Mouse (Mus musculus): ENCODE data around the gene Ctbp2.
A peak's percentile ranks its signal among the peaks of the same experiment; 100 is the strongest.
"Not testable (repeated sequence)": the region's sequence is repeated elsewhere in the genome, so short reads cannot be mapped to it uniquely, and the experiment has no call there.

Ctbp2 gene

DNA sequence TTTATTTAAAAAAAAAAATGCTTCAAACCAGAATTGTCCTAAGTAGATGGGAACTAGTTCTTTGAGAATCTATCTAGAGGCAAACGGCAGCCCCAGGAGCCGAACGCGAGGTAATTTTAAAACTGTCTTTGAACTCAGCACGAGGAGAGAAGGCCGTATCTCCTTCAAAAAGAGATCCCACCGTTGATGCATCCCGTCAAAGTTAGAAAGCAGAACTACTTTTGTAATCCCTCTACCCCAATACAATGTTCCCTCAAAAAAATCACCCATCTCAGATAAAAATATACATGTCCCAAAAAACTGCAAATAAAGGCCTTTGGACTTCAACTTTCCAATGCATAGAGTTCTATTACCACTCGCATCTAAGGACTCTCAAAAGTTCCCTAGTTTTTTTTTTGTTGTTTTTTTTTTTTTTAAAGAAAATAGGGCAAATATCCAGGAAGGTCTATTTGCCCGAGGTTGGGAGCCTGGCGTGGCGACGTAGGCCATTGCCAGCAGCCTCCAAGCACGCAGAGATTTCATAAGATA, 3.0 kb downstream of the Ctbp2 start:
- peak in 1 of 2 experiments; percentile 46 for DNase-seq (ENCODE audit: inconsistent age in 2 of 2, low spot score in 1 of 2)

DNA sequence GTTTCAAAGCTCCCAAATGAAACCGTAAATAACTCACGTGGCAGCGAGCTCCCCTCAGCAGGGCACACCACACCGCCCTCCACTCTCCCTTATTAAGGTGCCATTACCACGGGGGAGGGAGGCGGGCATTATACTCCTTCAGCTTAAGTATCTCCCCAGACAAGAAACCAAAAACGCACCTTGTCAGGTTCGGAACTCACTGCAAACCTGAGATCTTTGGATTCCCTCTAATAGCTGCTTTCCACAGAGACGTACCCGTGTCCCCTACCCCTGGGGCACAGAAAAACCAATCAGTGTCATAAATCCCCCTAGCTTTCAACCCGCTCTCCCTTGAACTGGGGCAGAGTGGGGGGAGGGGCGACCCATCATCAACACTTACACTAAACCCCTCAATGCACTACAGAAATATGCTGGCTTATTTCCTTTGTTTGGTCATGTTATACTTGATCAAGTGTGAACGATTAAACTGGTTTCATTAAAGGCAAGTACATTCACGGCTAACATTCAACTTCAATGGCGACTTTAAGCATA, 3.9 kb downstream of the Ctbp2 start:
- DNase-seq (ENCODE audit: inconsistent age in 2 of 2, low spot score in 1 of 2), result peak in 1 of 2 experiments; percentile 59

DNA sequence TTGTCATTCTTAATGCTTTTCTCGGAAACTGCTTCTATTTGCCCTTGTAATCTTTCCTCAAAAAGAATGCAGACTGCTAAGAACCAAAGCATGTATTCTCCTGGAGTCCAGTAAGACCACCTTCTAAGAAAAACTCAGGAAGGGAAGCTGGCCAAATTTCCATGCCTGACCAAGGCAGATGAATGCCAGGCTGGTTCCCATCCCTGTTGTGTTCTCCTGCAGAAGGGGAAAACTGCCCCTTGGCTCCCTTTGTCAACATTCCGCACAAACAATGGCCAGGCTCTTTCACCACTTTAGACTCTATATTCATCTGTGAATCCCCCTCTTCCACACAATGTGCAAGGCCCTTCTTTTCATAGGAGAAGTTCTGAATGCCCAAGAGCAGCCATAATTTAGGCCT, 6.3 kb downstream of the Ctbp2 start:
- DNase-seq (ENCODE audit: inconsistent age in 2 of 2, low spot score in 1 of 2), result peak in 1 of 2 experiments; percentile 34

DNA sequence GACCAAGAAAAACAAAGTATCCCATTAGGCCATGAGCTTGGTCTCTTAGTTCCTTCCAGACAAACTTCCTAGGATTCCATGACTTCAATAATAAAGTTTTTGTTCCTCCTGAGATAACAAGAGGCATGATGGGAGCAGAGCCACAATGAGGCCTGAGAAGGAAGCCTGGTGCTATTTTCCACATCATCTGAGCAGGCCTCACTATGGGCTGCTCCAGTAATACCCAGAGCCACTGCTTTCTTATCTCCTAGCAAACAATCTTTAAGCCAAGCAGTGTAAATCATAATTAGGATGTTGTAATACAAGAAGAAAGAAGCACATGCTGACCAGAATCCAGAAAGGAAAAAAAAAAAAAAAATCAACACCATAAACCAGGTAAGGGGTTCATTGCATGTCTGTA, 7.6 kb downstream of the Ctbp2 start:
- peak in 1 of 2 experiments; percentile 36 for DNase-seq (ENCODE audit: inconsistent age in 2 of 2, low spot score in 1 of 2)

DNA sequence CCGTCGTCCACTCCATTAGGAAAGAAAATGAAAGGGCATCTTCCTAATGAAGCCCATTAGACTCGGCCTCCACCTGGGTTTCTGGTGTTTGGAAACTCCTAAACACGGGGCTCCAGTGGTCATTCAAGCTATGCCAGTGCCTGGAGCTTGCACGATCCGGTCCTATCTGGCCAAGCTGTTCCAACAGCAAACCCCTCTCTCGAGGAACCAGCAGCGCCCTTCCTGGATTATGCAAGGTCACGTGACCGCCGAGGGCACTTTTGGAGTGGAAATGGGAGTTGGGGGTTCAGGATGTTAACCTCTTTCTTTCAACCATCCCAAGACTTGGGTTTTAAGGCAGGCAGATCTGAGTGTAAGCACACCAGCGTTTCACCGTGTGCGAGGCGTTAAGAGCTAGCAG, 8.3 kb downstream of the Ctbp2 start:
- DNase-seq (ENCODE audit: inconsistent age in 2 of 2, low spot score in 1 of 2), result peak; percentile 30 to 73

DNA sequence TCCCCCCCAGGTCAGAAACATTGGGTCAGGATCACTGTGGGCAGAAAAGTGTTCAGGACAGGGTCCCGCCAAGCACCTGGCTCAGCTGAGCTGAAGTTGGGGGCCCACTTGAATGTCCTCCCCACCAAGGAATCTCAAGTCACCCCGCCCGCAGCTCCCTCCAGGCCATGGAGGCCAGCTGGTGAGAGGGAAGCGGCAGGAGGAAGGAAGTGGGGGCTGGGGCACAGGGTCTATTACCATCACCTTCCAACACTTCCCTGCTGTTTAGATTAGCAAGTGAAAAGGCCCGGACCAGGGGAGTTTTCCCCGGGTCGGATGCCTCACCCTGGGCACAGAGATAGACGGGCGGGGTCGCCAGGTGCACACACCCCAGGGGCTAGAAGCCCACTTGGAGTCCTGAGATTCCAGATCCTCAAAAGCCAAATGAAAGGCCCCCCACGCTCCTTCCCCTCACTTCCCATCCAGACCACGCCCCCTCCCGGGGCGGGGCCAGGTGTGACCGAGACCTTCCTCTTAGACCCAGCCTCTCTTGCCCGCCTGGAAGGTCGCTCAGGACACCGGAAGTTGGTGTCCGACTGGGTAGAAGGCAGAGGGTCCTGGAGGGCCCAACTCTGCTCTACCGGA, 9.2 kb downstream of the Ctbp2 start:
- peak; percentile 33 to 56 for DNase-seq (ENCODE audit: inconsistent age in 2 of 2, low spot score in 1 of 2)

DNA sequence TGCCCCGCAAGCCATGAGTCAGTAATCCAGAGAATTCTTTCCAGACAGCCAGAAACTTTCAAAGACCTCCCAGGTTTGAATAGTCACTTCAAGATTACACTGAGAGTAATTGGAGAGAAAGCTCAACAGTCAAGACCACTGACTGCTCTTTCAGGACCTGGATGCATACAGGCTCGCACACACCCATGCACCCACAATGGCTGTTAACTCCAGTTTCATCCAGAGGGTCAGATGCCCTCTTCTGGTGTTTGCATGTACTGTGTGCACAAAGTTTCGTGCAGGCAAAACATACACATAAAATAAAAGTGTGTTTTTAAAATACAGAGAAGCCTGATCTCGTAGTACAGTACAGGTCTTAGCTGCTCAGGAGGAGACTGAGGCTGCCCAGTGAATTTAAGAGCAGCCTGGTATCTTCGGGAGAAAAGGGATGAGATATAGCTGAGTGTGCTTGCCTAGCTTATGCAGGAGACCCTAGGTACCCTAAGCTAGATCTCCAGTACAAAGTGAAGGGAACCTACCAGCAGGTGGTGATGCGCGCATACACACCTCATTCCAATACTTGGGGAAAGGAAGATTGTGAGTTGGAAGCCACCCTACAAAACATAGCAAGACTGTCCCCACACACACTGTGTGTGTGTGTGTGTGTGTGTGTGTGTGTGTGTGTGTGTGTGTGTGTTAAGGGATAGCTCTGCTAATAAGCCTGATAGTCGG, 10.8 kb downstream of the Ctbp2 start:
- peak in 1 of 2 experiments; percentile 28 for DNase-seq (ENCODE audit: inconsistent age in 2 of 2, low spot score in 1 of 2)

DNA sequence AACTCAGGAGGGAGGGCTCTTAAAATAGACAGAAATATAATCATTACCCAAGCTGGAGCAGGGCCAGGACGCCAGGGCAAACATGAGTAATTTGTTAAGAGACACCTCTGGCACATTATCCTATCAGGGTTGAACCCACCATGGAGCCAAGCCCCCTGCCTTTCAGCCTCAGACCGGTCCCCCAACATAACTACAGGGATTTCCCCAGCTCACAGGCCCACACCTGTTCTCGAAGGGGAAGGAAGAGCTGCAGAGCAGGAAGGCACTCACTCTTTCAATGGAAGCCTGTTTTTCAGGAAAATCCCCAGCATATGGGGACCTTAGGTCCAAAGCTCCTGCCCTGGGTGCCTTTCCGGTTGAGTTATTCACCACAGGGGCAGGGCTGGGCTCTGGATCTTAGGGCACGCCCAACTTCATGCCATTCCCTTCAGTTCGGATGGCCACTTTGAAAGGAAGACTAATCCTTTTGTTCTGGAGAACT, 11.8 kb downstream of the Ctbp2 start:
- no peak for DNase-seq (ENCODE audit: inconsistent age in 2 of 2, low spot score in 1 of 2)

DNA sequence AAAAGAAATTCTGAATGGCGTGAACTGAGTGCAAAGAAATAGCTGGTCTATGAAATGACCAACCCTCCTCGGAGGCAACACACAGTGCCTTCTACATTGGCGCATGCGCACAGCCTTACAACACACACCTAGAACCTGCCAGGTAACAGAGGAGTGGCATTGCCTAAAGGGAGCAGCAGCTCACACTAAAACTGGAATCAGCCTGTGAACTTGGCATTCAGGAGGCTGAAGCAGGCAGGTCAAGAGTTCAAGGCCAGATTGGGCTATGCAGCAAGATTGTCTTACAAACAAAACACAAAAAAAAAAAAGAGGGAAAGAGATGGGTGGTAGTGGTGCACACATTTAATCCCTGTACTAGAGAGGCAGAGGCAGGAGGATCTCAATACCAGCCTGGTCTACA, 14.7 kb downstream of the Ctbp2 start:
- DNase-seq (ENCODE audit: inconsistent age in 2 of 2, low spot score in 1 of 2), result peak in 1 of 2 experiments; percentile 62

DNA sequence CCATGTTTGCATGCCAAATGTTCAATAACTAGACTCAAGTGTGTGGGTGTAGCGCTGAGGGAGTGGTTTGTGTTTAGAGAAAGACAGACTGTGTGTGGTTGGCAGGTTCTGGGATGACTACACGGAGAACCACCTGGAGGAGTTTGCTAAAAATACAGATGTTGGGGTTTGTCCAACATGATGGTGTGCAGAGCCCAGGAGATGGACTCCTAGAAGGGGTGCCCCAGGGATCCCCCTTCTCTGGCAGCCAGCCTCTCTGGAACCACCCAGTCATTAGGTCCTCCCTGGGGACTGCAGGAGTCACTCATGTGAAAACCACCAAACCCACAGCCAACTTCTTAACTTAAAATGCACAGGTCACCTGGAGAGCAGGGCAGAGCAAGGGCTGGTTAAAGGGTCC, 15.5 kb downstream of the Ctbp2 start:
- no peak for DNase-seq (ENCODE audit: inconsistent age in 2 of 2, low spot score in 1 of 2)

DNA sequence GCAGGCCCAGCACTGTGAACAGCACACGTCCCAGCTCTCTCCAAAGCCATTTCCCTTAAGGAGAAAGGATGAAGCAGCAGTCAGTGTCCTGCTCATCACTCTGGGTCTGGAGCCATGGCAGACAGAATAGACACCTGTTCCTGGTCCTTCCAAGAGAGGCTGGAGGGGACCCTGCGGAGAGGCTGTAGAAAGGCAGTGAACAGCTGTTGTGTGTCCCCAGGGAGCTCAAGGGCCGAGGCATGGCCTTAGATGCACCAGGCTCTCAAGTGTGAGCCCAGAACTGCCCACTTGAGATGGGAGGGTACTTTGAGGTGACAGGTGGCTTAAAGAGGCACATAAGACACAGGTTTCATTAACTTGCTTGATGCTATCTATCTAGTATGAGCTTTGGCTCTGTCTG, 21.6 kb downstream of the Ctbp2 start:
- no peak for DNase-seq (ENCODE audit: inconsistent age in 2 of 2, low spot score in 1 of 2)

DNA sequence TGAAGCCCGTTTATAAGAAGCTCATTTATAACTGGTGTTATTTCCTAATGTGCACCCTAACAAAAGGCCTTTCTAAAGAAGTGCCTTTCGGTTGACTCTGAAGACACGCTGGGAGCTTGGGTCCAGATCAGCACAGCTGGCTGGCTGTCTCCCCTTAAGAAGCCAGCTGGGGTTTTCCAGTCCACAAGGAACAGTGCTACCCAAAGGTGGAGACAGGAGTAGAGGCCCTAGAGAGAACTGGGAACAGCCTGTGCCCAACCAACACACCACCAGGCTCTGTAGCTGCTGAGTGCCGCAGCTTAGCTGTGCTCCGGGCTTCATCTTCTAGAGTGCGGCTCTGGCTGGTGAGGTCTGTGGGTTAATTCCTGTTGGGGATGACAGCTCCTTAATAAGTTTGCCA, 23.1 kb downstream of the Ctbp2 start:
- DNase-seq (ENCODE audit: inconsistent age in 2 of 2, low spot score in 1 of 2), result no peak

DNA sequence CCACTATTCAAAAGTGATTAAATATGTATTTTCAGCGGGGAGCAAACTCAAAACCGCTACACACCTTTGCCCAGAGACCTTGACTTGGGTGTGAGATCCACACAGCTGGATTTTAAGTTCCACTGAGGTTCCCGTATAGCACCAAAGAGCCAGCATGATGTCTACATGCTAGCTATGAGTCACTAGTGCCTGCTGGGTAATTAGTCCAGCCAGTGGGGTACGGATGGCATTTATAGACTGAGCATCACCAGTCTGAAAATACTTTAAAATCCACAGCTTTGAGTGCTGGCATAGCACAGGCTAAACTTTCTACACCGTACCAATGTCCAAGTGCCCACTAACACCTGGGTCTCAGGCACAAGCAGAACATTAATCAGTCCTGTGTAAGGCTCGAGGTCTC, 24.0 kb downstream of the Ctbp2 start:
- DNase-seq (ENCODE audit: inconsistent age in 2 of 2, low spot score in 1 of 2), result no peak

DNA sequence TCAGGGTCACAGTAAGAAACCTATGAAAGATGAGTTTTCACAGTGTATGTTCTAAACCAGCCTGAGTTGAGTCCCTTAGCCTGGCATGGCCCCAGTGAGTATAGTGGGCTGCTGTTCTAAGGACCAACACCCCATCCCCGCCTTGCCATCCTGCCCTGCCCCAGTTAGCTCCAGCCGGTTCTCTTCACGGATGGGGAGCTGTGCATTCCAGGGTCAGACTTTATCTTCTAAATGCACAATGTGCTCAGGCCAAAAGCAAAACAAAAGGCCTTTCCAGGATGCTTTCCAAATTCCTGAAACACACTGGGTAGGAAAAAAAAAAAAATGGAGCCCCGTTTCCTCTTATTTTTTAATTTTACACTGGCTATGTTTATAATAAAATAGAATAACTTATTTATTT, 24.9 kb downstream of the Ctbp2 start:
- no peak for DNase-seq (ENCODE audit: inconsistent age in 2 of 2, low spot score in 1 of 2)

DNA sequence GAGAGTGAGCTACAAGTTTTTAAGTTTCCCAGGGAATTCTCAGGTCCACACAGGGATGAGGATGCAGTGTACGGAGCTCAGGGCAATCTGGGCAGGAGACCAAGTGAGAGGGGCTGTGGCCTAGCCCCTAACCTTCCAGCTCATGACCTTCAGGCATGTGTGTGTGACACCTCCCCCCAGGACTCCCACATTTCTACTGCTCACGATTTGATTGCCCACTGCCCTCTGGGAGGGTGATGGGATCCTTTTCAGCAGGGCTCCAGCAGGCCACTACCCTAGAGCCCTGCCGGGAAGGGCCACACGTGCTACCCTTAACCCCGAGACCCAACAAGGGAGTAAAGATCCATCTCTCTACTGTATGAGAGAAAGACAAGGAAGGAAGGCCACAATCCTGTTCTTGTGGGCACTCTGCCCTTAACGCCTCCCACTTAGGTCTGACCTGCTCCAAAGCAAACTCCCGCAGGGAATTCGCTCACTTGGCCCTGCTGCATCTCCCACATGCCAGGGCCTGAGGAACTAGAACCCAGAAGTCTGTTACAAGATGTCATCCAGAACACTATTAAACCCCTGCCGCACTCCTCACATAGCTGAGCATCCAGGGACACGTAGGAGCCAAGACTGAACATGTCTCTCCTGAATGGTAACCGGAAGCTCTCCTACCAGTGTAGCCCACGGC, 25.9 kb downstream of the Ctbp2 start:
- DNase-seq (ENCODE audit: inconsistent age in 2 of 2, low spot score in 1 of 2), result no peak

DNA sequence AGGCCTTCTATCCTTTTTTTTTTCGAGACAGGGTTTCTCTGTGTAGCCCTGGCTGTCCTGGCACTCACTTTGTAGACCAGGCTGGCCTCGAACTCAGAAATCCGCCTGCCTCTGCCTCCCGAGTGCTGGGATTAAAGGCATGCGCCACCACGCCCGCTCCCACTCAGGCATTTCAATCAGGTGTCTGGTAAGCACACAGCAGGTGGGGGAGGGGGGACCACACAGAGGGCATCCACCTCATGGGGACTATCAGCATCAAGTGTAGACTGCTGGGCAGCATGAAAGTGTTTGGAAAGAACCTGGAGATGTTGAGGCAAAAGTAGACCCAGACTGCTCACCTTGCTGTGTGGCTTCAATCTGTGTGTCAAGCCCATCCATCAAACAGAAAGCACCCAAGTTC, 28.5 kb downstream of the Ctbp2 start:
- DNase-seq (ENCODE audit: inconsistent age in 2 of 2, low spot score in 1 of 2), result not testable (repeated sequence)

DNA sequence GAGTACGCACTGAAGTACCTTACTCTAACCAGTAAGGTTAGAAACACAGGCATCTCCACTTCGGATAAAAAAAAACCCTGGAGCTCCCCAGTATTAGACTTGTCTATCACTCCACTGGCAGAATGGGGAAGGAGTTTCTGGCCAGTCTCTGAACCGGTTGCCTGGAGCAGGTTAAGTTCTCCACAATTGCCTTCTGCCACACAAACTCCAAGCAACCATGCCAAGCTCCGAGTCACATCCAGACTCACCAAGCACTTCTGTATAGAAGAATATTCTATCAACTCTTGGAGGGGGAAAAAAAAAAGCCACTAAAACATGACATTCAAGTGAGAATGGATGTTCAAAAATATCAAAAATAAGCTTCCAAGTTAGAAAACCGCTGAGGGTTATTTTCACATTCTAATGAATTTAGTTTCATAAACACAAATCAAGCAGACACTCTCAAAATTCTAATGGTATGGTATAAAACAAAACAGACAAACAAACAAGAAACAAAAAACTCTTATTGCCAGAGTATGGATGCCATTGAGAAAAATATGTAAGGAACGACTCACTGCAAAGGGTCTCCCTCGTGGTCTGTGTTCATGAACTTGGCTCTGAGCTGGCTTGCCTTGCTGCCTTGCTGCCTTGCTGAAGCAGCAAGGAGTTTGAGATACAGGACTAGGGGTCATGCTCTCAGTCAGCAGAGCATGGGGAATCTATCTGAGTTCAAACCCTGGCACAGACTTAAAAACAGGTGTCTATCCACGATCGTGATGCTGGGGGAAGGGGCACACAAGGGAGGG, 29.3 kb downstream of the Ctbp2 start:
- DNase-seq (ENCODE audit: inconsistent age in 2 of 2, low spot score in 1 of 2), result no peak

DNA sequence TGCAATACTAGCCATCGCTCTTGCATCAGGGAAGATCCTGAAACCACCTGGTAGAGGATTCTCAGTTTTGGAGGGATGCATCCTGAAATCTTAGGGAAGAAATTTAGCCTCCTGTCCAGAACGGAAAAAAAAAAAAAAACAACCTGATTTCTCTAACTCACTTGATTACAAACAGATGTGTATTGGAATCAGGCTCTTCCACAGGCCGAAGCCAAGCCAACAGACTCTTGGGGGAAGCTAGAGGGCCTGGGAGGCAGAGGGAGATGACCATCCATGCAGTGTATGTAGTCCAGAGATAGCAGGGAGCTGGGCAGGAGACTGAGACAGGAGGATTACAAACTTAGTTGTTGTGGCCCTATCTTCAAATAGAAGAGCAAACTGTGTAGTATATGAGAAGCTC, 30.0 kb downstream of the Ctbp2 start:
- no peak for DNase-seq (ENCODE audit: inconsistent age in 2 of 2, low spot score in 1 of 2)

DNA sequence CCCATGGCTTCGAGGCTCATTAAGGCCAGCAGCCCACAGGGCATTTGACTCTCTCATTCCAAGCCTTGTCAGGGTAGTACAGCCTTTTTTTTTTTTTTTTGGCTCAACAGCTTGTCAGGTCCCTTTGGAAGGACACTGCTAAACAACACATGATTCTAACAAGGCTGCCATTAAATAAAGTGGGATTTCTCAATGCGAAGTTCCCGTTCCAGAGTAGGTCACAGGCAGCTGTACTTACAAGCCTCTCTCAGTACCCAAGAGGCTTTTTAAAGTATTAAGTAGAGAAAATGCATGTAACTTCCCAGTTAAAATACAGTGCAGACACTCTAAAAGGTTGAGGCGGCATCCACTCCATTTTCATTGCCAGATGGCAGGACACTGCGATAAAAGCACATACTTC, 30.4 kb downstream of the Ctbp2 start:
- DNase-seq (ENCODE audit: inconsistent age in 2 of 2, low spot score in 1 of 2), result no peak

DNA sequence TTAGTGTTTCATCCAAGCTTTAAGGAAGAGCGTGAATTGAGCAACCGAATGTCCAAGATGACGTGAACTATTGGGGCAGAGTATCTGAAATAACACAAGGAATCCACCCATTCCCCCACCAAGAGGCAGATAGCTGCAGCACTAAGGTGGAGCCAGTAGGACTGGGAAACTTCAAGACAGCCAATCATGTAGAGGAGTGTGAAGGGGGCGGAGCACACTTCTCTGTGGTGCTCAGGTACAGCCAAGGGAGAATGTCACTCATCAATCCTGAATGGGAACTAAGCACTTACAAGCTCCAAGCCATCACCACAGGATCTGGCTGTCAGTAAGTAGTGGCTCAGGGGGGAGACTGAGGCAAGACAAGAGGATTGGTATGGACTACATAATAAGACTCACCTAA, 33.5 kb downstream of the Ctbp2 start:
- no peak for DNase-seq (ENCODE audit: inconsistent age in 2 of 2, low spot score in 1 of 2)

Measured in adrenal gland, adult (tissue).